Mouse (Mus musculus) ES-Bruce4 (cell line): ENCODE measurements around the gene Cspg4. TPM values are rescaled to one million over a fixed set of nuclear protein-coding genes. Genes with fewer than 3 reads are reported as not detected.
"Not testable (repeated sequence)": the region's sequence is repeated elsewhere in the genome, so short reads cannot be mapped to it uniquely, and the experiment has no call there.

Experiments
- H3K27ac ChIP-seq: 2 replicates; pipeline ENCODE4 v1.5.1; 2012; ENCODE audit warnings: low read length, inconsistent platforms; ENCODE audit not compliant: insufficient read depth
- H3K27me3 ChIP-seq: 2 replicates; pipeline ENCODE4 v1.6.1; 2012; ENCODE audit warnings: mild to moderate bottlenecking, low read length, inconsistent platforms; ENCODE audit not compliant: control insufficient read depth, poor library complexity, insufficient read depth, severe bottlenecking
- H3K36me3 ChIP-seq: 2 replicates; pipeline ENCODE4 v1.6.1; 2012; ENCODE audit warnings: inconsistent platforms, mild to moderate bottlenecking, low read length, moderate library complexity; ENCODE audit not compliant: control insufficient read depth, poor library complexity, insufficient read depth, severe bottlenecking
- H3K4me1 ChIP-seq: one replicate; pipeline ENCODE4 v1.8.1; 2011; ENCODE audit warnings: low read length; ENCODE audit not compliant: control insufficient read depth, insufficient read depth
- H3K4me3 ChIP-seq: 2 replicates; pipeline ENCODE4 v1.5.1; 2011; ENCODE audit warnings: low read depth, mild to moderate bottlenecking, low read length
- H3K9ac ChIP-seq: 2 replicates; pipeline ENCODE4 v1.6.1; 2012; ENCODE audit warnings: low read depth, mild to moderate bottlenecking, inconsistent platforms; ENCODE audit not compliant: poor library complexity, severe bottlenecking
- H3K9me3 ChIP-seq: replicated peaks from 2 replicates; pipeline ENCODE4 v1.6.1; 2012; ENCODE audit warnings: mild to moderate bottlenecking, low read length, inconsistent platforms; ENCODE audit not compliant: control insufficient read depth, poor library complexity, insufficient read depth, severe bottlenecking
- CTCF ChIP-seq: IDR thresholded peaks from one replicate; pipeline ENCODE4 v1.8.1; 2011; ENCODE audit warnings: low read depth, low read length
- EP300 ChIP-seq: IDR thresholded peaks from 2 replicates; pipeline ENCODE4 v1.6.1; 2011; ENCODE audit warnings: low read depth, low read length; ENCODE audit not compliant: insufficient read depth
- POLR2A ChIP-seq: IDR thresholded peaks from one replicate; pipeline ENCODE4 v1.8.1; 2011; ENCODE audit warnings: low read length; ENCODE audit not compliant: insufficient read depth
- polyA plus RNA-seq: library from polyadenylated mRNA; stranded (reverse); fragments of >200 nt; gene quantifications from 2 replicates; pipeline ENCODE4 v1.2.4, GENCODE M21; 2011; ENCODE audit warnings: low read depth; ENCODE audit not compliant: missing spikeins, insufficient read depth, insufficient read length

Cspg4 gene
- polyA plus RNA-seq, 1 experiment, result 0.48 TPM

GRCm38 (mm10) chr9:56930556-56930955 lies 65.7 kb downstream of the Cspg4 start:
- Histone ChIP-seq H3K9ac (no peak overlapping the region), H3K4me3 (no peak overlapping the region), H3K4me1 (peaks cover 3% of the 10 kb centered on the region), H3K36me3 (no peaks in the 10 kb centered on the region), H3K9me3 (no peaks in the 10 kb centered on the region), H3K27me3 (no peaks in the 10 kb centered on the region), H3K27ac (no peak overlapping the region)
- no peak for TF ChIP-seq POLR2A
- no peak for TF ChIP-seq CTCF
- no peak for TF ChIP-seq EP300

- TF ChIP-seq POLR2A, result no peak
- no peak for TF ChIP-seq CTCF
- no peak for TF ChIP-seq EP300
- Histone ChIP-seq H3K9me3 (no peaks in the 10 kb centered on the region), H3K4me3 (peak overlapping the region; percentile 81), H3K9ac (peak overlapping the region; percentile 65), H3K27me3 (no peaks in the 10 kb centered on the region), H3K36me3 (no peaks in the 10 kb centered on the region), H3K4me1 (no peaks in the 10 kb centered on the region), H3K27ac (no peak overlapping the region)
Observed at GRCm38 (mm10) chr9:56936861-56937222, 72.0 kb downstream of the Cspg4 start.

- TF ChIP-seq POLR2A (no peak), CTCF (no peak), EP300 (no peak)
- H3K4me1 ChIP-seq, result no peaks in the 10 kb centered on the region
- peak within 1 kb of the TSS; percentile 65 for H3K9ac ChIP-seq
- no peaks in the 10 kb centered on the region for H3K36me3 ChIP-seq
- peak within 1 kb of the TSS; percentile 51 for H3K27ac ChIP-seq
- H3K9me3 ChIP-seq, result no peaks in the 10 kb centered on the region
- H3K27me3 ChIP-seq, result no peaks in the 10 kb centered on the region
- peak within 1 kb of the TSS; percentile 91 for H3K4me3 ChIP-seq
Observed at GRCm38 (mm10) chr9:56937223-56938160, 72.7 kb downstream of the Cspg4 start, which contains the start of gene Imp3. Gene Imp3, plus strand, starts transcription at chr9:56937475.

GRCm38 (mm10) chr9:56938374-56938773 lies 73.5 kb downstream of the Cspg4 start:
- Histone ChIP-seq H3K9me3 (no peaks in the 10 kb centered on the region), H3K27me3 (no peaks in the 10 kb centered on the region), H3K4me1 (no peaks in the 10 kb centered on the region), H3K9ac (peak overlapping the region; percentile 51), H3K4me3 (peak overlapping the region; percentile 91), H3K27ac (no peak overlapping the region), H3K36me3 (no peaks in the 10 kb centered on the region)
- no peak for TF ChIP-seq EP300
- no peak for TF ChIP-seq POLR2A
- TF ChIP-seq CTCF, result no peak

- not testable (repeated sequence) for H3K9ac ChIP-seq, H3K27ac ChIP-seq, H3K4me3 ChIP-seq
Observed at GRCm38 (mm10) chr9:56947481-56947880, 82.6 kb downstream of the Cspg4 start.

GRCm38 (mm10) chr9:56948699-56949098 lies 83.9 kb downstream of the Cspg4 start:
- not testable (repeated sequence) for H3K4me3 ChIP-seq, H3K9ac ChIP-seq, H3K36me3 ChIP-seq, H3K4me1 ChIP-seq, H3K27me3 ChIP-seq, H3K27ac ChIP-seq, H3K9me3 ChIP-seq

More at GRCm38 (mm10) chr9:56947481-56947880, 82.6 kb downstream of the Cspg4 start:
- H3K36me3 ChIP-seq, H3K4me1 ChIP-seq, H3K27me3 ChIP-seq, H3K9me3 ChIP-seq: not testable (repeated sequence)

Other genes with a start within 250 kb of the Cspg4 start
- gene Lingo1, start 68.6 kb upstream of the Cspg4 start, polyA plus RNA-seq, result 1.0 and 1.7 TPM in 2 replicates
- gene Odf3l1, start 354 bp upstream of the Cspg4 start, polyA plus RNA-seq, result not detected in 2 replicates
- gene Snx33, start 63.3 kb downstream of the Cspg4 start, polyA plus RNA-seq, result 4.2 and 4.5 TPM in 2 replicates
- 89.9 and 101 TPM in 2 replicates for gene Imp3, start 72.4 kb downstream of the Cspg4 start, polyA plus RNA-seq
- gene Snupn, start 85.8 kb downstream of the Cspg4 start, polyA plus RNA-seq, result 18.1 and 18.5 TPM in 2 replicates
- 13.7 and 14.8 TPM in 2 replicates for gene Ptpn9, start 129.9 kb downstream of the Cspg4 start, polyA plus RNA-seq
- gene Sin3a, start 207.0 kb downstream of the Cspg4 start, polyA plus RNA-seq, result 141 and 151 TPM in 2 replicates